In the genomic region with DNA sequence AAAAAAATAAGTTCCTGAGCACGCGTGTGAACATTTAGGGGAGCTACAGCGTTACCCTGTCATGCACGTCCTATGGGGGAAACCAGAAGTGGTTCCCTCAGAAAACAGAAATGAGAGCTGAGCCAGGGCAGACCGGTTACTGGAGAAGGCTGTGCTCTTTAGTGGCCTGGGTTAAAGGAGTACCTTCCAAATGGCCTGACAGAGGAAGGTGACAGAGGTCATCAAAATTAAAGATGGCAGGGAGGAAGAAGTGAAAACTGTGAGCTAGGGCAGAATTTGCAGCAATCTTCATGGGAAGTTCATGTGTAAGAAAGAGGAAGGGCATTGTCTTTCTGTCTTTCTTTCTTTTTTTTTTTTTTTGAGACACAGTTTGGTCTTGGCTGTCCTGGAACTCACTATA, we compare ENCODE assay signal across 12 mouse cellular contexts.
"Had no signal": no experiment of that assay in that cellular context is flagged by ENCODE, and none has a peak within 500 bp of the region (broad histone marks: within the 10 kb centered on the region; RNA-seq: fewer than 3 reads in every experiment).

No protein-coding gene starts in this region.

- H3K9me3 ChIP-seq: limb, embryonic 13.5 days; lung, embryonic 15.5 days; midbrain, embryonic 10.5 days; neural tube, embryonic 12.5 days had no signal

- H3K4me3 ChIP-seq: limb, embryonic 13.5 days; lung, embryonic 15.5 days; midbrain, embryonic 10.5 days; neural tube, embryonic 12.5 days had no signal

- H3K4me1 ChIP-seq: limb, embryonic 13.5 days; lung, embryonic 15.5 days; midbrain, embryonic 10.5 days; neural tube, embryonic 12.5 days had no signal

- DNase-seq: kidney, adult 18-20 months; kidney, postnatal 10 days; kidney, postnatal 4 days; left cerebral cortex, postnatal 4 days; midbrain, embryonic 14.5 days; thymus, postnatal 14 days had no signal

- H3K4me2 ChIP-seq: limb, embryonic 13.5 days; lung, embryonic 15.5 days; neural tube, embryonic 12.5 days had no signal

- H3K9ac ChIP-seq: limb, embryonic 13.5 days; liver, embryonic 14.5 days; lung, embryonic 15.5 days; neural tube, embryonic 12.5 days had no signal

- ATAC-seq: hindbrain, postnatal 0 days had no signal

- H3K36me3 ChIP-seq: limb, embryonic 13.5 days; lung, embryonic 15.5 days; midbrain, embryonic 10.5 days; neural tube, embryonic 12.5 days had no signal

- H3K27ac ChIP-seq: hindbrain, postnatal 0 days; limb, embryonic 13.5 days; liver, embryonic 14.5 days; lung, embryonic 15.5 days; midbrain, embryonic 10.5 days; neural tube, embryonic 12.5 days had no signal

- H3K27me3 ChIP-seq: limb, embryonic 13.5 days; lung, embryonic 15.5 days; neural tube, embryonic 12.5 days had no signal
